Mouse (Mus musculus) MEL-GATA-1-ER (cell line): ENCODE measurements around the gene Rcn1.

Experiments
- DNase-seq: peaks from one replicate; pipeline ENCODE4 v3.0.0-alpha.2; 2012; ENCODE audit warnings: low read depth; ENCODE audit errors: extremely low read depth

The Rcn1 gene

DNA sequence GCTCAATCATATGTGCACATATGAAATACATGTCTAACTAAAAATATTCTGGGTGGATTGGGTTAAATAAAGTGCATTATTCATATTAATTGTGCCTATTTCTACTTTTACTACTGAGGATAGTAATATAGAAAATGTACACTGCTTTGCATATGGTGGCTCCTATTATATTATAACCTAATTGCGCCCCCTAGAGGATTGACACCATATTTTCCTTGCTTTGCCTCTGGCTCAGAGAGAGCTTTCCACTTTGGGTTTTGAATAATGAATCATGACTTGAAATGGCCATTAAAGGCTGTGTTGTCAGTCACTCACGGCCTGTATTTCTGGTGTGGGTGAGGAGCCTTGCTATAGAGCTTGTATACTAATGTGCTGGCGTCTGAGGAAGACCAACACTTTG, 59.1 kb downstream of the Rcn1 start:
- peak; percentile 21 for DNase-seq

DNA sequence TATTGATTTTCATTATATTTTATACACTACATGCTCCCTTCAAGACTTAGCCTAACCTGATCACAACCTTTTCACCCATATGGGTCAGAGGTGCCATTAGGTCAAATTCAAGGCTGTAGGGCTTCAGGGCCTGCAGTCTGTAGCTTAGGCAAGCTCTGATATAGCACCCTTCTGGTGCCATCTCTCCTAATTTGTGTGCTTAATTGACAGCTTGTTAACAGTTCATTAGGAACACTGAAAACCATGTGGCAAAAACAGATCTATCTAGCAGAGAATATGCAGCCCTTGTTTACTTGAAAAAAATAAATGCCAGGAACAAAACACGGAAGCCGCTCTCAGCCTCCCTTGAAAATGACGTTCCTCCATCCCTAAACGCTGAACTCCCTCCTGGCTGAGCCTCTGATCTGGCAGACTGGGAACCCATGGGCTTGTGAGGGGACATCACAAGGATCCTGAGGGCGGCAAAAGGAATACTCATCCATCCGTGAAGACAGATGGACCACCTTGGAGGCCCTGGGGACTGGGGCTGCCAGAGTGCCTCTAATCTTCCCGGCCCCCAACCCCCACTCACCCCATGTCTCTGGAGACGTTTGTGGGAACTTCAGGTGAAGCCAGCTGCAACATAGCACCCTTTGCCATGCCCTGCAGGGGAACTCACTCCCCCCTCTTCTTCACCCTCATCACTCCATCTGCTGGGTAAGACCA, 61.8 kb downstream of the Rcn1 start:
- DNase-seq: no peak

DNA sequence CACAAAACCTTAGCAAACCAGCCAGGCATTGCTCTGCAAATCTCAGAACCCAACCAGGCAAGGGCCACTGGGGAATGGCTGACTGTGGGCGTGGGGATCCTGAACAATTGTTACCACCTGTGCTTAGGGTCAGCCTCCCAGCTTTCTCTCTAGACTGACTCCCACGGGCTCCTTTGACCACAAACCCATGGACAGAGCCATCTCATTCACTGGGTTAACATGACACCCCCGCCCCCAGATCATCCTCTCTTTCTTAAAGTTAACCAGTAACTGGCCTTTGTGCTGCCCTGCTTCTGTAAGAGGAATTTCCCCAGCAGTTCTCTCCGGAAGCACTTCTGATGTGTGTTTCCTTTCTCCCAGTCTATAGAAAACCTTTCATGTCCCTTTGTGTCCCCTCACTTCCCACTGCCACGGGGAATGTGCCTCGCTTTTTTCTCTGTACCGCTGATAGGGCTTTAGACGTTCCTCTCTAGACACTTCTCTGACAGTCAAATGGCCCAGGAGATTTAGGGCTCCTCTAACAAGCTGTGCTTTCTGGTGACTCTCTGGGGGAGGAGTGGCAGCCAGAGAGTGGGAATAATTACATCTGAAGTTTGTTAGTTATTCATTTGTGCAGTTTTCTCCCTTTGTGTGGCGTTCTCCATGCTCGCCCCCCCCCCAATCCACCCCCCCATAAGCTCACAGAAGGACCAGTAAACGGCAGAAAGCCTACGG, 62.6 kb downstream of the Rcn1 start:
- no peak for DNase-seq
